Mouse (Mus musculus): ENCODE results near the gene Rwdd2b. TPM values are rescaled to one million over a fixed set of nuclear protein-coding genes. Genes with fewer than 3 reads are reported as not detected.
A peak's percentile ranks its signal among the peaks of the same experiment; 100 is the strongest.

Gene Rwdd2b
- 1 to 10 TPM; 2.4 to 3.1 TPM for total RNA-seq (2021)
- long read RNA-seq, experiment 1, partial matches to known transcripts, result 0 of 2 reads
- long read RNA-seq, experiment 1, other reads (novel, unspliced or antisense), result 0 of 2 reads
- long read RNA-seq, experiment 2, partial matches to known transcripts, result 0 of 3 reads
- long read RNA-seq, experiment 2, other reads (novel, unspliced or antisense), result 0 of 3 reads

DNA sequence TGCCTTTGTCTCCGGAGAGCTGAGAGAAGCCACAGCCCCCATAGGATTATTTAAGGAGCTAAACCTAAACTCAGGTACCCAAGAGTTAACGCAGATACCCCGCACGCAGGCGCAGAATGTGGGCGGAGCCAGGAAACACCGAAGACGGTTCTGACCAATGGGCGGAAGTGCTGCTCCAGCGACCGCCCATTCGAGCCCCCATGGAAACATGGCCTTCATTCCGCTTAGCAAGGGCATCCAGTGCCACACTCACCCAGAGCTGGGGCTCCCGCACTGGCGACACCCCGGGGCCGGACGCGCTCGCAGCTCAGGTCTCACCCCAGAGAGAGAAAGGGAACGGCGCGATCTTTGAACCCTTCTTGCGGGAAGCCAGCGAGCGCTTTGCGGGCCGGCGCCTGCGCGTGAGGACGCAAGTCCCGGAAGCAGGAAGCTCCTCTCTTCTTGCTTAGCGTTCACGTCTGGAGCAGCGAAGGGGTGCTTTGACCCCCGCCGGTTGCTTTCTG, at the start of gene Rwdd2b:
TSS of gene Rwdd2b (minus strand) at position 390 of the 503 bp plus-strand sequence.
- DNase-seq (ENCODE audit: low spot score), result peak; percentile 94

DNA sequence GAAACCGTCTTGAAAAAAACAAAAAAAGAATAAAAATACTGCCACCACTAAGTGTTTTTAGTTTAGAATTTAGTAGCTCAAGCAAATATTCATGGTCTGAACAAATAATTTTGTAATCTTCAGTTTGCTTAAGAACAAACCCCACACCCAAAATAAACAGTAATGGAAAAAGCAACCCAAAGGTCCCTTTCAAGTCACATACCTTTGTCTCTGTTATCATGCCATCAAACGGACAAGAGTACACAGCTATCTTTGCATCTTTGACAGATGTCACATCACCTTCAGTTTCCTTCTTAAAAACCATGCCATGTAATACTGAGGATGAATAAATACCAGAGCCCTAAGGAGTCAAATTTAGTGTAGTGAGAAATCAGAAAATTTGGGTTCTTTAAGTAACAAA, 48.2 kb upstream of the Rwdd2b start:
- DNase-seq (ENCODE audit: low spot score), result no peak

DNA sequence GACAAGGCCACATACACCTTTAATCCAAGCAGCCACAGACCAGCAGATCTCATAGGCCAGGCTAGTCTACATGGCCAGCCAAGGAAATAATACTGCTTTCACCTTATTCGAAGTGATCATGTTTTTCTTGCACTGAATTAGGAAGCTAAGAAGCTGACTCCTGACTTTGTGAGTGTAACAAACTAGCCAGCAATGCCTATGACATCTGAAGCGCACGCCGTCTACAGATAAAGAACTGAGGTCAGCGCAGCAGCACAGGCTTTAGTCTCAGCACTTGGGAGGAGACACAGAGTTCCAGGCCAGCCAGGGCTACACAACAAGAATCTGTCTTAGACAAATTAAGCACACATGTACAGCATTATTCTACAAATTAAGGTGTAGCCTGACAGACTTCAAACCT, 46.4 kb upstream of the Rwdd2b start:
- no peak for DNase-seq (ENCODE audit: low spot score)

DNA sequence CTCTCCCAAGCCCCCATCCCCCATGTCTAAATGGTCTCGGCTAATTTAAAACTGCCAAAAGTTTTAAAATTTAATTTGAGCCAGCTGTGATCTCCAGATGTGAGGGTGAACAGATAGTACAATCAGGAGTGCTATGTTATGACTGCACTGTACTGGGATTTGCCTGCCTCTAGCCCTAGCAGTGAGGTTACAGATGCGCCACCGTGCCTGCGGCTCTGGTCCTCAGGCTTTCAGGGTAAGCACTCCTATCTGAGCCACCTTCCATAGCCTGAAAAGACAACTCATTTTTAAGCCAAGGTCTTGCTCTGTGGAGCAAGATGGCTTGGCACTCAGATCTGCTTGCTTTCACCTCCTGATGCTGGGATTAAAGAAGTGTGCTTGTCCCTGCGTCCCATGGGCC, 44.0 kb upstream of the Rwdd2b start:
- DNase-seq (ENCODE audit: low spot score), result no peak

DNA sequence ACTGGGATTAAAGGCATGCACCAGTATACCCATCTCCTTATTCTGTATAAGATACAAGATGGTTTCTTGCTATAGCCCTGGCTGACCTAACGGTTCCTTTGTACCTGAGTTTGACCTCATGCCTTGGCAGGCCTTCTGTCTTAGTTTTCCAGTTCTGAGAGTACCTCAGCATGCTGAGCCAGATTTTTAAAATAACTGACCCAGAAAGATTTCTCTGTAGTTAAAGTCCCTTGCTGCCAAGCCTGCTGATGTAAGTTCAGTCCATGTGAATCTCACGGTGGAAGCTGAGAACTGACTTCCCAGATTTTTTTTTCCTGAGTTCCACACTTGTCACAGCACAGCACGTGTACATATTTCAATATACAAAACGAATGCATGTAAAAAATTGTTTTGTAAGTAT, 30.2 kb upstream of the Rwdd2b start:
- peak; percentile 40 for DNase-seq (ENCODE audit: low spot score)

DNA sequence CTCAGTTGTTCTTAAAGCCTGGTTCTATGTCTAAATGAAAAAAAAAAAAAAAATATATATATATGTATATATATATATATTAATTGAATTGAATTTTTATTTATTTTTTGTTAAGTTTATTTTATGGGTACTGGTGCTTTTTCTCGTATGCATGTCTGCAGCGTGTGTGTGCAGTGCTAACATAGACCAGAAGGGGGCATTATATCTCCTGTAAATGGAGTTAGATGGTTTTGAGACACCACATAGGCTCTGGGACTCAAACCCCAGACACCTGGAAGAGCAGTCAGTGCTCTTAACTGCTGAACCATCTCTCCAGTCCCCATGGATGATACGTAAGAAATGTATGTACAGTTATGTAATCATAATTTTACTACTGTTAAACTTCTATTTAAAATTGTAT, 18.4 kb upstream of the Rwdd2b start:
- DNase-seq (ENCODE audit: low spot score), result no peak

DNA sequence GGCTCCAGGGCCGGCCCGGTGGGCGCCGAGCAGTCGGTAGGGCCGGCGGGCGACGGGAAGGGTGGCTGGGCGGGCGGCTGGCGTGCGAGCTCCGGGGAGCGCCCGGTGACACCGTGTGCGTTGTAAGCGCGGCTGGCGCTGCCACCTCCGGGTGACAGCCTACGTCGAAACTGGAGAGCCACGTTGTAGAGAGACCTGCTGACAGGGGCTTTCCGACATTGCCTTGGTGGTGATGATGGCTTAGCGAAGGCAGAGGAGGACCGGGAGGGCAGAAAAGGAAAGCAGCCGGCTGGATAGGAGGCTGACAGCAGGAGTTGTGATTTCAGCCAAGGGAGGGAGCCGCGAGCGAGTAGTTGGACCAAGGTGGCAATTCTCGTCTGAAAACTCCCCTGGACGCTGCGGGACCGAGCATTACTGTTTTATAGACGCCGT, 14.8 kb upstream of the Rwdd2b start:
- DNase-seq (ENCODE audit: low spot score), result no peak

DNA sequence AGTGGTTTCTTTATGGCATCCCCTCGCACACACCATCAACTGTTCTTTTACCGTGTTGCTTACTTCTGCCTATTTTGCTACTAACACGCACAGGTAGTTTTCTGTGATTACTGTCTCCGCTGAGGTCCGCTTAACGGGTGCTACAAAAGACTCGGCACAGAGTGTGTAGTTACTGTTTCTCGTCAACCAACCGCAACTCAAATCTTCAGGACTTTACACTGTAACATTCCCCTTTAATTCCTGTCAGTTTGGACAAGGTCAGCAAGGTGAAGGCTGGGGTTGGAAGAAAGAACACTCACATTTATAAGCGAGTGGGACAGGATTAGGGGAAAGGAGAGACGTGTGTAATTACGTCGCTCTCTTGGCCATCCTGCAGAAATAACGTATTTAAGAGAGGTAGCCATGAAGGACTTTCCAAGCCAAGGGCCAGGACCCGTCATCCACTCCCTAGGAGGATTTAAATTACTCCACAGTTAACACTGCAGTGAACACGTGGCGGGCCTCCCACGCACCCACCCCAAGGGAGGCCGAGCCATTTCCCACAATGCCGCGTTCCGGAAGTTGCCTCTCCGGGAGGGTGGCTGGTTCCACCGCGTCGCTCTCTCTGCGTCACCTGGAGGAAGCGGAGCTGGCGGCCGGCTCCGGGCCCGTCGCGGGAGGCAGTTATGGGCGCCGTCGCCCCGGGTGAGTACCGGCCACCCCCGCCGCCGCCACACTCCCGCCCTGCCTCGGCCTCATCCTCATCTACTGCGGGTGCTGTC, 14.2 kb upstream of the Rwdd2b start, which contains the start of gene Usp16:
TSS of gene Usp16 (plus strand) at position 285 of the 761 bp plus-strand sequence.
- peak; percentile 94 for DNase-seq (ENCODE audit: low spot score)

DNA sequence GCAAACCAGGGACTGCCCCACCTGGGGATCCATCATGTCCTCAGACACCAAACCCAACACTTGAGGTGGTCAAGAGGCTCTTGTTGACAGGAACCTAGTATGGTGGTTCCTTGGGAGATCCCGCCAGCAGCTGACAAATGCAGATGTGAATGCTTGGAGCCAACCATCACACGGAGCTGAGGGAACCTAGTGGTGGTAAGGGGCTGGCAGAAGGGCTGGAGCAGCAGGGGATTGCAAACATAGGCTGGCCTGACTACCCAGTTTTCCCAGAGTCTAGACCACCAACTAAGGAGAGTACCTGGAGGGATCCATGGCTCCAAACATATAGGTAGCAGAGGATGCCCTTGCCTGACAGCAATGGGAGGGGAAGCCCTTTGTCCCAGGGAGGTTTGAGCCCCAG, 12.9 kb upstream of the Rwdd2b start:
- DNase-seq (ENCODE audit: low spot score), result no peak

DNA sequence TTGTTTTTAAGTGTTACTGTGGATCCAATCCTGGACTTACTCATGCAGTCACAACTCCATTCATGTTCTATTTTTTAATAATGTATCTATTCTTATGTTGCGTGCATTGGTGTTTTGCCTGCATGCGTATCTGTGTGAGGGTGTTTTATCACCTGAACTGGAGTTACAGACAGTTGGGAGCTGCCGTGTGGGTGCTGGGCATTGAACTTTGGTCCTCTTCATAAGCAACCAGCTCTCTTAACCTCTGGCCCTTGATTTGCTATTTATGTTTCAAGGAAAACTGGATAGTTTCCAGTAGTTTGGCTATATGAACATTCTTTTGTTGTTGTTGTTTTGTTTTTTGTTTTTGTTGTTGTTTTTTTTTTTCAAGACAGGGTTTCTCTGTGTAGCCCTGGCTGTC, 5.2 kb upstream of the Rwdd2b start:
- DNase-seq (ENCODE audit: low spot score), result no peak

DNA sequence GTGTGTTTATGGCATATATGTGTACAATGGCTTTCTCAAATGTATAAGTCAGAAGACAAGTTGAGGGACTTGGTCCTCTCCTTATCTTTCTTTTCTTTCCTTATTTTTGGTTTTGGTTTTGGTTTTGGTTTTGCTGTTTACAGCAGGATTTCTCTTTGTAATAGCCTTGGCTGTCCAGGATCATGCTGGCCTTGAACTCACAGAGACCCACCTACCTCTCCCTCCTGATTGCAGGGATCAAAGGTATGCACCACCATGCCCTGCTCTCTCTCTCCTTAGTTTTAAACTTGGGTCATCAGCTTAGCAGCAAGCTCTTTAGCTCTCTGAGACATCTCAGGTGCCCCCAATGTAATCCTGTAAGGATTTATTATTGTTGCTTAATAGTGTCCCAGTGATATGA, 4.7 kb upstream of the Rwdd2b start:
- DNase-seq (ENCODE audit: low spot score), result no peak

DNA sequence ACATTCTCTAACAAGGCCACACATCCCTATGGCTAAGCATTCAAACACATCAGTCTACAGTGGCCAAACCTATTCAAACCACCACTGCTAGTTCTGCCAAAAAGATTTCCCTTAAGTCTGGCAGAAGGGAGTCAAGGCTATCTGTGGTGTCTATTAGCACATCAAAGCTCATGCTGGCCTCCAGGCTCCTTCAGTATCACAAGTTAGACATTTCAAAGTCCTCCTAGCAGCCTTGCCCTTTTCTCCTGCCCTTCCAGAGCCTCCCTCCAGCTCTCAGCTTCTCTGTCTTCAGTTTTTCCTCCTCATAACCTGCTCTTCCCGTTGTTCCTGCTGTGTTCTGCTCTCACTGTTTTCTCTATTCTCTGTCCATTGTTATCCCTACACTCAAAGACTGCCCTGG, 3.7 kb upstream of the Rwdd2b start:
- no peak for DNase-seq (ENCODE audit: low spot score)

DNA sequence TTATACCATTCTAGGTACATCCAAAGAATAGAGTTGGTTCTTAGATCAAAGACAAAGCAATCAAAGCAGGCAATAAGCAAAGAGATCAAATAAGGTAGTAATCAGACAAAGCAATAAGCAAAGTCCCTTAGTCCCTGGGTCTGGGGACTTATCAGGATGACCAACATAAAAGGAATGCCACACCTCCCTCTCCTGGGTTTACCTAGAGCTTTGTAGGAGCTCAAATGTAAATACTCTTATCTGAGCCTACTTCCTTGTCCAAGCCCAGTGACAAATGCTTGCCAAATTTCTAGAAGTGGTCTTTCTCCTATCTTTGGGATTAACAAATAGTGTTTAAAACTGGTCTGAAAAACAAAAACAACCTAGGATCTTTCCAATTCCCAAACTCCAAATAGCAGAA, 2.9 kb upstream of the Rwdd2b start:
- DNase-seq (ENCODE audit: low spot score), result no peak

DNA sequence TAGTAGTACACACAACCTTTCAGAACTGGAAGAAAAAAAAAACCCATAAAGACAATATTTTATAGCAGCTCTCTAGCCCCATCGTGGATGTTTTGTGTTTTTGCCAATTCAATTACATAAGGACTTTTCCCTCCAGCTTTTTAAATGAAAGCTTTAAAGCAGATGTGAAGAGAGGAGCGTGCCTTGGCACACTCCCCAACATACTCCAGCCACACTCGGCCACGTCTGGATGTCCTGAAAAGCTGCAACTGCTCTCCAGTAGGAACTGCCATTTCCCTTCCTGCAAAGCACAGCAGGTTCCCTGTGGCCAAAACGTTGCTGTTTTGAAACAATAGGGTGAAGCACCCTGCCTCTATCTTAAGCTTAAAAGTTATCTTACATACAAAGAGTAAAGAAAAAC, 1.9 kb upstream of the Rwdd2b start:
- DNase-seq (ENCODE audit: low spot score), result no peak

DNA sequence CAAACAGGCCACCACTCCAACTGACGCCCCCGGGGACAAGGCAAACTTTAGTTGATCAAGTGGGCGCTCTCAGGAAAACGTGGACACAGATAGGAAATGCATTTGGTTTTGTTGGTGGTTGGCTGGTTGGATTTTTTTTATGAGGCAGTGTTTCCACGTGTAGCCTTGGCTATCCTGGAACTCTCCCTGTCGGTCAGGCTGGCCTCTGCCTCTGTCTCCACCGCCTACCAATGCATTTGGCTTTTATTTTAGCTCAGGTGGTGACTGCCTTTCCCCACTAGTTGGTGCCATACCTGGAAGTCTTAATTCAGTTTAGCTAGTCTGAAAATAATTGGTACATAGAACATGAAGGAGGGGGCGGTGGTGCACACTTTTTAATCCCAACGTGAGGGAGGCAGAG, 716 bp upstream of the Rwdd2b start:
- no peak for DNase-seq (ENCODE audit: low spot score)

DNA sequence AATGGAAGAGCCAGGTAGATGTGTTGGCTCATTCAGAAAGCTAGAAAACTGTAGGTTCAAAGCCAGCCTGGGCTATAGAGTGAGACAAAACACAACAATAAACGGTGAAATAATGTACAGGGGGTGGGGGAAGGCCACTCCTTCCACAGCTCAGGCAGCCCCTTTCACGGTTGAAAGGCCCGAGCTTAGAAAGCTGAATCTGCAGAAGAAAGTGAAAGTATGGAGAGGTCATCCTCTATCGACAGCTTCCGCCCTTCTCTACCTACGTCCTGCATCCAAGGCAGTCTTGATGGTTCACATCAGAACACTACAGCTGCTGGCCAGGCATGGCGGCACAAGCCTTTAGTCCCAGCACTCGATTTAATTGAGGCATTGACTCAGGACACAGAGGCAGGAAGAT, 1.7 kb downstream of the Rwdd2b start:
- DNase-seq (ENCODE audit: low spot score), result no peak

DNA sequence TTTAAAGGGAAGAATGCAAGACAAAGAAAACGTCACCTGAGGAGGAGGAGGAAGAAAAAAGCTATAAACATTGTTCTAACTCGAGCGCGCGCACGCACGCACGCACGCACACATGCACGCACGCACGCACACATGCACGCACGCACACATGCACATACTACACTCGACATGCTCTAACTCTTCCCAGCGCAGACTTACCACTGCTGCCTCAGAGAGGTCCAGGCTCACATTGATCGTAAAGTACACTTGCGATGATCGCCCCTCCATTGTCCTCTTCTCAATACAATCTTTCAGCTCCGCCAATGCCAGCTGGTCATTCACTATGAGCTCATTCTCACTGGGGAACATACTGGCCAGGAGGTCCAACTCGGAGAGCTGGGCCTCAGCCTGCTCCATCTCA, 3.3 kb downstream of the Rwdd2b start:
- DNase-seq (ENCODE audit: low spot score), result no peak

DNA sequence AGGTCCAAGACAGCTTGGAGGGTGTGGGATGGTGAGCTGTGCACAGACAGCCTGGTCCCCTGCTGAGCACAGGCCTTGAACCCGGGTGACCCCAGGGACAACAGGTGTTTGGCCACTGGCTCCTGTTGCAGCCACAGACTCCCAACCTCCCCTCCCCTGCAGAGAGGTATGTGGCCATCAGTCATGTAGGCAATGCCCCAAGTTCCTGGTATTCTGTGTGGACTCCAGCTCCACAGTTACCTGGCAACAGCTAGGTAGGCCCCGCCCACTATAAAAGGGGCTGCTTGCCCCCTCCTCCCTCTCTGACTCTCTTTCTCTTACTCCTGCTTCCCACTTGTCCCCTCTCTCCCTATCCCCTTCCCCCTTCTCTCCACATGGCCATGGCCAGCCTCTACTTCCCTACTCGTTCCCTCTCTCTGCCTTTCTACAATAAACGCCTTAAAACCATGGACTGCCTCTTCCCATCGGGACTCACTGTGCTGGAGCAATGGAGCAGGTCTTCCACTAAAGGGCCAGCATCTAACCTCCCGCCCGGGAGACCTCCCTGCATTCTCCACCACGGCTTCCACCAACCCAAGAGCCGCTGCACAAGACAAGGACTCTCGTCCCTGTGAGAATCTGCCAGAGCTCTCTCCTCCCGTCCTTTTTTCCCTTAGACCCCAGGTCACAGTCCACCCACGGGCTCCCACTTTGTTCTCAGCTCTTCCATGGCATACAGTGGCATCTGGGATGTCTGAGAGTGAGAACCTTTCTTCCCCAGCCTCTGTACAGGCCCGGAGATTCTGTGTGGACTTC, 4.8 kb downstream of the Rwdd2b start:
- DNase-seq (ENCODE audit: low spot score), result no peak

DNA sequence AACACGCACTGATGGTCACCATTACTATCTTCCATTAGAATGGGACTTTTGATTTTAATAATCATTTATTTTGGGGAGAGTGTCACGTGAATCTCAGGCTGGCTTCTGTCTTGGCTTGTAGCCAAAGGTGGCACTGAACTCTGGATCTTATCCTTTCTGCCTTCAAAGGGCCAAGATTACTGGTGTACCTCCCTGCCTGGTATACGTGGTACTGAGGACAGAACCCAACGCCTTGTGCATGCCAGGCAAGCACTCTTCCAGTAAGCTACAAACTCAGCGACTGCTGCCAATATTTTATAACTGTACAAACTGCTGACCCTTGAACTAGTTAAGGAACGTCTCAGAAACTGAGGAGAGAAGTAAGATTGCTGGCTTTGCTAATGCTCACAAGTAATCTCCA, 5.4 kb downstream of the Rwdd2b start:
- no peak for DNase-seq (ENCODE audit: low spot score)

DNA sequence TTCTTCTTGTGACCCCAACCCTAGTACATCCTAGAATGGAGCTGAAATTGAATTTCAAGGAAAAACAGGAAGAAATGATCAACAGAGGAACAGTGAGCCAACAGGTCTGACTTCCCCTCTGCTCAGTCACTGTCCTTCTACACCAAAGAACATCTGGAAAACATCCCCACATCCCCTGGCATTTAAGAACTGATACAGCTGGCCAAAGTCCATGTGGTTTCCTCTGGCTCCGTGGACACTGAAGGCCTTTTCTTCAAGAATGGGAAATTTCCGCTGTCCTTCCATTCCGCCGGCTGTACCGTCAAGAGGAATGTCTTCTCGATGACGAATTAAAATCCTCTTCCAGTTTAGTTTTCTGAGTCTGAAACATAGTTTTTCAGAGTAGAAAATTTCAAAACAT, 6.1 kb downstream of the Rwdd2b start:
- DNase-seq (ENCODE audit: low spot score), result no peak

DNA sequence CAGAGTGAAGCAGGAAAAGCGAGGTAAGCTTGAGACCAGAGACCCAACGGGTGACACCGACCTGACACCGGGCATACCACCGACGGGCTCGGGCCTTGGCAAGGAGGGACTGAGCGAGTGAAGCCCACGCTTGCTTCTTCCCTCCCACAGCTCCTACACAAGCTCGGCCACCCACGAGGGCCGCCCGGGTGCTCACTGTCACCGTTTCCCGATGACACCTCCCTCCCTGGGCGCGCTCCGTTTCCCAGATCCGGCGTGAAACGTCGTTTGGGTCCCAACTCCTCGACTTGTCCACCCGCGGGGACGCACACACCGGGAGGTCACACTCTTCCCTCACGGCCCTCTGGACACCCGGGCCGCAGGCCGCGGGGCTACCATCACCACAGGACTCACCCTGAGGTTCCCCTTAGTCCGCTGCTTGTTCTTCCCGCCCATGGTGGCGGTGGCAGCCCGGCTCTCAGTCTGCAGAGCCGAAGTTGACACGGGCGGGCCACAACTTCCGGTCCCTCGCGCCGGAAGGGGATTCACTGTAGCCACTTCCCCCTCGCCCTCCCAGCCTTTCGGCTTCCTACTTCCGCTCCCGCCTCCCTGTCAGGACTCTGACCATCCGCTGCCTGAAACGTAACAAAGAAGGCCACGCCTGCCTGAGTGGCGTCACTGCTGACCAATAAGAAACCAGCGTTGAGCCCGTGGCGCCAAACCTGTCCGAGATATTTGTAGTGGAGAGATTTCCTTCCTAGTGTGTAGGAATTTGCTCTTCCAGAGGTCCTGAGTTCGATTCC, 8.1 kb downstream of the Rwdd2b start, which contains the start of gene Ltn1:
TSS of gene Ltn1 (minus strand) at position 580 of the 782 bp plus-strand sequence.
- peak; percentile 99 for DNase-seq (ENCODE audit: low spot score)

Measured in gastrocnemius, adult 18-20 months (tissue).